Mouse (Mus musculus): ENCODE results near the gene Stxbp2. TPM values are rescaled to one million over a fixed set of nuclear protein-coding genes. Genes with fewer than 3 reads are reported as not detected.

The Stxbp2 gene
- 75.2 and 95.5 TPM in 2 replicates for polyA plus RNA-seq (2012; rRNA removed; ENCODE audit: low replicate concordance)

DNA sequence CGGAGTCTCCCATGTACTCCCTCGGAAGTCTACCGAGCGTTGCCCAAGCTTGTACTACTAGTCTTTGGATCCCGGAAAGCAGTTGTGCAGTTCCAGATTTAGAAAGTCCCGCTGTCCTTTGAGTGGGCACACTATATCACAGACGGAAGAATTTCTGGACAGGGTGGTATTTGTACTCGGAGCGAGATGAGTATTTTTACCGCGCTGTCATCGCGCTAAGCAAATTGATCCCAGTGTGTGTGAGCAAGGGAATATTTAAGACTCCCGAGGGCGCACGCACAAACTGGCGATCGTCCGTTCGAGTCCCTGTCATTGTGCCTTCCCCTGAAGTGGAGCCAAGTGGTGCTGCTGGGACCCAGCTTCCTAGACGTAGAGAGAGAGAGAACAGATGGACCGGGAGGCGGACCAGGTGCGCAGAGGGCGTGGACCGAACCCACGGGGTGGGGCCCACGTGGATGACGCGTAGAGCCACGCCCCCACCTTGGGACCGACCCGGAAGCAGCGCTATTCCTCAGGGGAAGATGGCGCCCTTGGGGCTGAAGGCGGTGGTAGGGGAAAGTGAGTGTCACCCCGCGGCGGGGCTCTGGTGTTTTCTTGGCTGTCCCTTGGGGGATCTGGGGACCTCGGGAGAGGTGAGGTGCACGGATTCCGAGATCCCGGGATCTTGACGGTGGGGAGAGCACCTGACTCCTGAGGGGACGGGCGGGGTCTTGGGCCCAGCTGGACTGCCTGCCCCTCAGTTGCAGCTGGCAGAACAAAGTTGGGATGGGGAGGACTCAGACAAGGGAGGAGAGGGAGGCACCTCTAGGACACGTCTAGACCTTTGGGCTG, at the start of gene Stxbp2:
TSS of gene Stxbp2 (plus strand) at position 309 of the 831 bp plus-strand sequence.

DNA sequence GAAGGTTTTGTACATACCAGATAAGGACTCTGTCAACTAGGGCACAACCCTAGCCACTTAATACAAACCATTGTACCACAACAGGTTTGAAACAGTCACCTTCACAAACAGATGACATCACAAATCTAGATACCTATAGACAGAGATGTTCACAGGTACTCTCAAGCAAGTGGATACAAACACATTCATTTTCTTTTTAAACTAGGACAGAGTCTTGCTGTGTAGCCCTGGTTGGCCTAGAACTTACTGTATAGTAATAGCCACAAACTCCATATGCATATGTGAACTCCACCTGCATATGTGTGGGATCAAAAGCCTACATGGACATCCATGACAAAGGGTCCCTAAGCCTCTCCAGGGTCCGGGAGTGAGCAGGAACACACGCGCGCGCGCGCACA, 43.8 kb upstream of the Stxbp2 start, which contains the start of gene Camsap3:
TSS of gene Camsap3 (plus strand) at position 301 of the 398 bp plus-strand sequence.

DNA sequence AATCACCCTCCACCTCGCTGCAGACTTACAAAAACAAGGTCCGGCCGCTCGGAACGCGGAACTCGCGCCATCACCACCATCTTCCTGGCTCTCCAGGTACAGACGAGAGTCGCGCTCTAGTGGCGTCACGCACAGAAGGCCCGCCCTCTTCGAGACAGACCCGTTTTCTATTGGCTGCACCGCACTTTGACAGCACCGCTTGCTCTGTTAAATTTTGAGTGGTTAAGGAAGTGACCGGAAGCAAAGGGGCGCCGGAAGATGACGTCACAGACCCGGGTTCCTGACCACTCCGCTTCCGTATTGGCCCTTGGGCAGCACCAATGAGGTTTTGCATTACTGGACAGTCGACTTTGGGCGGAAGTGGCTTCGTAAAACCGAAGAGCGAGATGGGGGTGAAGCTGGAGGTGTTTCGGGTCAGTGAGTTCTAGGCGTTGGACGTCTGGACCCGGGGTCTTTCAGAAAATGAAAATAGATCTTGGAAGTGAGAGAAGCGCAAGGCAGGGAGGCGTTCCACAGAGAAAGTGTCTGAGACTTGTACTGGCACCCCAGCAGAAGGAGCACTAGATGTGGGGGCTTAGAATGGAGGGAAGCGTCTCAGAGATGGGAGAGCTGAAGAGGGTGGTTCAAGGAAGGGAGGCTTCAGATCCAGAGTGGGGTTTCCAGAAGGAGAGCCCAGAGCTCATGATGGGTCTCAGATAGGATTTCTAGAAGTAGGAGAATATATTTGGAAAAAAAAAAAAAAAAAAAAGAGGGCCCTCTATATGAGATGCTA, 9.4 kb upstream of the Stxbp2 start, which contains the start of the genes Xab2 and Pet100:
TSS of gene Xab2 (minus strand) at position 118 of the 772 bp plus-strand sequence.
TSS of gene Pet100 (plus strand) at position 350 of the 772 bp plus-strand sequence.

DNA sequence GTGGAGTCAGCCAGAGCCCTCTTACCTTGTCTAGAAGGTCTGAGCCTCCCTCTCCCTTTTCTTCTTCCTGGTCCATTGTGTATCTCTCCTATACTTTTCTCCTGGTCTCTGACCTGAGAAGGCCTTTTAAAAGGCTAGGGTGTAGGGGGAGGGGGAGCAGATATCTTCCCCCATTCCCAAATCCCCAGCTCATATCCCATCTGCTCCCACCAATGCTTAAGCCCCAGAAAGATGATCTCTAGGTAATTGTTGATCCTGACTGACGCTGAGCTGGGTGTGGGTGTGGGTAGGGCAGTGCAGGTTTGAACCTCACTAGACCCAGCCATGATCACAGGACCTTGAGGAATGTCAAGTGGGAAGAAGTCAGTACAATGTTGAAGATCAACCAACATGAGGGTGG, 5.3 kb upstream of the Stxbp2 start, which contains the start of gene Pcp2:
TSS of gene Pcp2 (minus strand) at position 101 of the 400 bp plus-strand sequence.

DNA sequence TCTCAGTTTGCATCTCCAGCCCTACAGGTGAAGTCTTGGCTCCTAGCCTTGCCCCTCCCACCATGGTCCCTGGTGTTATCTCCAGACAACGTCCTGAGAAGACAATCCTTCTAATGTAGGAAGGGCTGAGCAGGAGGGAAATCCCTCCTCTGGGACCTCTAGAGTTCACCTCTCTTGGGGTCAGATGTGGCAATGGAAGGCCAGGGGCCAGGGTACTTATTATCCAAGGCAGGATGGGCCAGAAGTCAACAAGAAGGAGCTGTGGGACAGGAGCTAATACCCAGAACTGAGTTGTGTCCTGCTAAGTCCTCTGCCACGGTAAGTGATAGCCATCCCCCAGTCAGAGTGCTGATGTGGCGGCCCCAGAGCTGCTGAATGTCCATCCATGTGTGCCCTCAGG, 24.8 kb downstream of the Stxbp2 start, which contains the start of gene Retn:
TSS of gene Retn (plus strand) at position 245 of the 400 bp plus-strand sequence.

DNA sequence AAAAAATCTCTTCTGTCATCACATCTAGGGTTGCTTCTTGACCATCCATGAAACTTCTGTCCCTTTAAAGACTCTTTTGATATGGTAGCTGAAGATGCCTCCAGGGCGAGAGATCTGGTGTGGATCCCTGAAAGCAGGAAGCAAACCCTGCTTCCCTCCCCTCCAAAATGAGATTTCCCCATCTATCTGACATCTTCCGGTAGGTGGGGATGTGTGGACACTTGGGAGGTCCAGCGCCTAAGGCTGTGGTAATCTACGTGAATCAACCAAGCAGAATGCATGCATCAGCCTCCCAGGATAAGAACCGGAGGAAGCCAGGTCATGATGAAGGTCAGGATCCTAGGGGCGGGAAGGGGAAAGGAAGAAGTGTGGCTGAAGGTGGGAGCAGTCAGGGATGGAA, 34.8 kb downstream of the Stxbp2 start, which contains the start of gene Mcemp1:
TSS of gene Mcemp1 (plus strand) at position 248 of the 400 bp plus-strand sequence.

DNA sequence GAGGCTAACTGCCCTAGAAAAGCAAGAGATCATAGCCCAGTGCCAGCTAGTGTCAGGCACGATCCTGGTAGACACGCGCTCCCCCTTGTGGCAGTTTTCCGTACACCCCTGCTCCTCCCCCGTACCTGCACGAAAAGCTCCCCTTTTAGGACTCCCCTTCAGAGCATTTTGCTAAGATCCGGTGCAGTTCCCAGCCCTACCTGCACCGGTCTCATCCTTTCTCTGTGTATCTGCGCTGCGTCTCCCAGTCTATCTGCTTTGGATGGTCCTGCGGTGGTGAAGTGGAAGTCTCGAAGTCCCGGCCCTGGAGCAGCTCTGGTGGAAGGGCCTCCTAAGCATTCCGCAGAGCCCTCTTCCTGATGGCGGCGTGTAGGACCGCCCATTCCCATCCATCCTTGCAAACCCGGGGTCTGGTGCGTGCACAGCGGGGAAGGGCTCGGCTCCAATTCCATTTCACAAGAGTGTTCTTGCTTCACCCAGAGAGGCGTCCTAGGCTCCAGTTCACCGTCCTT, 41.3 kb downstream of the Stxbp2 start, which contains the start of gene Fcor:
TSS of gene Fcor (minus strand) at position 383 of the 512 bp plus-strand sequence.

DNA sequence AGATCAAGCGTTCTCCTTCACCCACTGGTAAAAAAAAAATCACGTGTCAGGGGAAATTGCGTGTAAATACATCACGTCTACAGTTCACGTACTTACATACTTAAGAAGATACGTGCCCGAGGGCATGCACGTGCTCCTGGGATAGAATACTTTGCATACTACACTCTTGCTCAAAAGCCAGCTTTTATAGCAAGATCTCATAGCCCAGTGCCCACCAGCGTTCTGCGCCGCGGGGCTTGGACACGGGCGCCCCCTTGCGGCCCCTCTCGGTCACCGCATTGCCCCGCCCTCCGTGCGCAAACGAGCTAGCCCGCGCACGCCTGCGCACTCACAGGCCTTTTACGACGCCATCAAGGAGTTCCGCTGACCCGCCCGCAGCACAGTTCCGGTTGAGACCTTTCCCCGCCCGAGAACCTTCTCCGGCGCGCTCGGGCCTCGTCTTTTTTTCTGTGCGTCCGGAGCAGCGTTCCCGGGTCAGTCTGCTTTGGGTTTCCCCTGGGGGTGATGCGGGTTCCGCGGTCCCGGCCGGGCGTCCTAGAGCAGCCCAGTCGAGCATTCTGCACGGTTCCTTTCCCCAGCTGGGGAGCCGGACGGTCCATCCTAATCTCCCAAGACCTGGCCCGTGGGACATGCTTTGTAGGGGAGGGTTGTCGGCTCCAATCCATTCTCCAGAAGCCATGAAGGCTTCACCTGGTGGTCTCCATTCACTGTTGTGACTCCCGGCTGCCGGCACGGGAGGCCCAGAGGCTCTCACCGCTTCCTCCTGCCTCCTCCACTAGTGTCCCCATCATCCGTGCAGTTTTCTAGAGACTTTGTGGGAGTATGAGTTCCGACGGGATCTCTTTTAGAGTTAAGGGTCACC, 45.6 kb downstream of the Stxbp2 start, which contains the start of gene Trappc5:
TSS of gene Trappc5 (plus strand) at position 169 of the 862 bp plus-strand sequence.

Other genes with a start within 250 kb of the Stxbp2 start
- 27.7 and 39.2 TPM in 2 replicates for gene Arhgef18, start 237.9 kb upstream of the Stxbp2 start, polyA plus RNA-seq (2012; rRNA removed; ENCODE audit: low replicate concordance)
- gene Pex11g, start 163.3 kb upstream of the Stxbp2 start, polyA plus RNA-seq (2012; rRNA removed; ENCODE audit: low replicate concordance), result 10.6 and 21.0 TPM in 2 replicates
- gene Tex45, start 160.1 kb upstream of the Stxbp2 start, polyA plus RNA-seq (2012; rRNA removed; ENCODE audit: low replicate concordance), result 0.08 and 0.10 TPM in 2 replicates
- gene Zfp358, start 137.8 kb upstream of the Stxbp2 start, polyA plus RNA-seq (2012; rRNA removed; ENCODE audit: low replicate concordance), result 51.9 and 73.1 TPM in 2 replicates
- gene Mcoln1, start 130.5 kb upstream of the Stxbp2 start, polyA plus RNA-seq (2012; rRNA removed; ENCODE audit: low replicate concordance), result 222 and 262 TPM in 2 replicates
- 66.4 and 94.1 TPM in 2 replicates for gene Pnpla6, start 115.6 kb upstream of the Stxbp2 start, polyA plus RNA-seq (2012; rRNA removed; ENCODE audit: low replicate concordance)
- gene C330021F23Rik, start 63.0 kb upstream of the Stxbp2 start, polyA plus RNA-seq (2012; rRNA removed; ENCODE audit: low replicate concordance), result 0.19 and 1.7 TPM in 2 replicates
- gene Camsap3, start 43.7 kb upstream of the Stxbp2 start, polyA plus RNA-seq (2012; rRNA removed; ENCODE audit: low replicate concordance), result 11.1 and 12.0 TPM in 2 replicates
- 54.1 and 73.9 TPM in 2 replicates for gene Xab2, start 9.6 kb upstream of the Stxbp2 start, polyA plus RNA-seq (2012; rRNA removed; ENCODE audit: low replicate concordance)
- 9.2 and 12.6 TPM in 2 replicates for gene Pet100, start 9.4 kb upstream of the Stxbp2 start, polyA plus RNA-seq (2012; rRNA removed; ENCODE audit: low replicate concordance)
- gene Pcp2, start 5.4 kb upstream of the Stxbp2 start, polyA plus RNA-seq (2012; rRNA removed; ENCODE audit: low replicate concordance), result 0.07 TPM in 1 of 2 replicates, not detected in the other
- gene Retn, start 24.8 kb downstream of the Stxbp2 start, polyA plus RNA-seq (2012; rRNA removed; ENCODE audit: low replicate concordance), result 1,062 and 2,972 TPM in 2 replicates
- 0.21 and 0.60 TPM in 2 replicates for gene Mcemp1, start 34.8 kb downstream of the Stxbp2 start, polyA plus RNA-seq (2012; rRNA removed; ENCODE audit: low replicate concordance)
- gene Fcor, start 41.4 kb downstream of the Stxbp2 start, polyA plus RNA-seq (2012; rRNA removed; ENCODE audit: low replicate concordance), result 158 and 268 TPM in 2 replicates
- 34.3 and 36.5 TPM in 2 replicates for gene Trappc5, start 45.3 kb downstream of the Stxbp2 start, polyA plus RNA-seq (2012; rRNA removed; ENCODE audit: low replicate concordance)
- gene Fcer2a, start 63.2 kb downstream of the Stxbp2 start, polyA plus RNA-seq (2012; rRNA removed; ENCODE audit: low replicate concordance), result 0.36 TPM in 1 of 2 replicates, not detected in the other
- 0.23 and 0.42 TPM in 2 replicates for gene Clec4g, start 89.7 kb downstream of the Stxbp2 start, polyA plus RNA-seq (2012; rRNA removed; ENCODE audit: low replicate concordance)
- 5.6 TPM in 2 replicates for gene Cd209a, start 118.0 kb downstream of the Stxbp2 start, polyA plus RNA-seq (2012; rRNA removed; ENCODE audit: low replicate concordance)
- 0.20 and 0.28 TPM in 2 replicates for gene Cd209e, start 223.4 kb downstream of the Stxbp2 start, polyA plus RNA-seq (2012; rRNA removed; ENCODE audit: low replicate concordance)
- gene Cd209d, start 247.6 kb downstream of the Stxbp2 start, polyA plus RNA-seq (2012; rRNA removed; ENCODE audit: low replicate concordance), result 10.1 and 14.4 TPM in 2 replicates

Measured in subcutaneous adipose tissue, adult 2 months (tissue).